Mouse (Mus musculus) C2C12 (cell line): ENCODE results near the gene Gpr27. TPM values are rescaled to one million over a fixed set of nuclear protein-coding genes. Genes with fewer than 3 reads are reported as not detected.

Experiments
- H3K27me3 ChIP-seq: one replicate; pipeline ENCODE4 v1.6.1; 2011; ENCODE audit not compliant: control insufficient read depth, insufficient read depth, insufficient read length
- H3K36me3 ChIP-seq: one replicate; pipeline ENCODE4 v1.6.1; 2011; ENCODE audit not compliant: control insufficient read depth, insufficient read depth
- H3K4me3 ChIP-seq: one replicate; pipeline ENCODE4 v1.5.1; 2011; ENCODE audit warnings: mild to moderate bottlenecking, control low read depth; ENCODE audit not compliant: poor library complexity, insufficient read depth, severe bottlenecking
- H3K79me2 ChIP-seq: one replicate; pipeline ENCODE4 v1.6.1; 2011; ENCODE audit not compliant: control insufficient read depth, insufficient read depth
- H3K79me3 ChIP-seq: one replicate; pipeline ENCODE4 v1.6.1; 2011; ENCODE audit warnings: low read depth, control low read depth
- H3ac ChIP-seq: one replicate; pipeline ENCODE3; 2011; ENCODE audit warnings: low read depth; ENCODE audit not compliant: control insufficient read depth, insufficient read length
- CEBPB ChIP-seq: IDR thresholded peaks from one replicate; pipeline ENCODE4 v1.6.1; 2011; ENCODE audit warnings: low read depth, mild to moderate bottlenecking, control low read depth, moderate library complexity
- CTCF ChIP-seq: IDR thresholded peaks from one replicate; pipeline ENCODE4 v1.5.1; 2011; ENCODE audit not compliant: control insufficient read depth, insufficient read depth, insufficient read length
- FOSL1 ChIP-seq: IDR thresholded peaks from one replicate; pipeline ENCODE4 v1.8.0; 2011; ENCODE audit warnings: mild to moderate bottlenecking, low read length; ENCODE audit not compliant: poor library complexity, insufficient read depth, severe bottlenecking
- MAX ChIP-seq: IDR thresholded peaks from one replicate; pipeline ENCODE4 v1.6.1; 2011; ENCODE audit warnings: mild to moderate bottlenecking, control low read depth
- MYOD1 ChIP-seq: IDR thresholded peaks from one replicate; pipeline ENCODE4 v1.6.1; 2011; ENCODE audit warnings: low read depth; ENCODE audit not compliant: control insufficient read depth, insufficient read length
- MYOG ChIP-seq: IDR thresholded peaks from one replicate; pipeline ENCODE4 v1.6.1; 2011; ENCODE audit not compliant: control insufficient read depth, insufficient read length; ENCODE audit errors: extremely low read depth
- USF1 ChIP-seq: IDR thresholded peaks from one replicate; pipeline ENCODE4 v1.6.1; 2011; ENCODE audit warnings: low read depth, mild to moderate bottlenecking, control low read depth, moderate library complexity
- polyA plus RNA-seq: library from polyadenylated mRNA; unstranded; fragments of >200 nt; fragmentation: generic; extraction: Trizol; gene quantifications from one replicate; pipeline ENCODE4 v1.2.1, GENCODE M21; 2012; ENCODE audit warnings: missing spikeins

Gpr27 gene
- polyA plus RNA-seq, 1 experiment: not detected

GRCm38 (mm10) chr6:99715191-99715590 is 22.7 kb downstream of the Gpr27 start:
- TF ChIP-seq FOSL1 (no peak), MYOG (no peak), MAX (no peak), USF1 (no peak), CTCF (no peak), MYOD1 (no peak), CEBPB (no peak)
- Histone ChIP-seq H3ac (no peak overlapping the region), H3K27me3 (peaks cover 27% of the 10 kb centered on the region), H3K4me3 (no peak overlapping the region), H3K79me2 (no peaks in the 10 kb centered on the region), H3K79me3 (no peaks in the 10 kb centered on the region), H3K36me3 (no peaks in the 10 kb centered on the region)

- Histone ChIP-seq H3K79me2 (no peaks in the 10 kb centered on the region), H3K27me3 (peaks cover 27% of the 10 kb centered on the region), H3ac (no peak overlapping the region), H3K79me3 (no peaks in the 10 kb centered on the region), H3K4me3 (no peak overlapping the region), H3K36me3 (no peaks in the 10 kb centered on the region)
- TF ChIP-seq CTCF (no peak), MYOD1 (no peak), MAX (no peak), USF1 (no peak), CEBPB (no peak), FOSL1 (no peak), MYOG (no peak)
Observed at GRCm38 (mm10) chr6:99715913-99716312, 23.4 kb downstream of the Gpr27 start.

- H3K36me3 ChIP-seq: no peaks in the 10 kb centered on the region
- no peak overlapping the region for H3ac ChIP-seq
- H3K79me3 ChIP-seq: no peaks in the 10 kb centered on the region
- H3K27me3 ChIP-seq: peaks cover 3% of the 10 kb centered on the region
- no peak overlapping the region for H3K4me3 ChIP-seq
- no peaks in the 10 kb centered on the region for H3K79me2 ChIP-seq
- TF ChIP-seq CEBPB (no peak), FOSL1 (no peak), USF1 (no peak), MYOD1 (no peak), MAX (no peak), CTCF (no peak), MYOG (no peak)
Observed at GRCm38 (mm10) chr6:99721032-99721431, 28.6 kb downstream of the Gpr27 start.

GRCm38 (mm10) chr6:99722390-99722789 is 29.9 kb downstream of the Gpr27 start:
- H3K79me3 ChIP-seq: no peaks in the 10 kb centered on the region
- H3K79me2 ChIP-seq: no peaks in the 10 kb centered on the region
- no peak overlapping the region for H3K4me3 ChIP-seq
- H3K36me3 ChIP-seq: no peaks in the 10 kb centered on the region
- TF ChIP-seq CEBPB (no peak), MYOG (no peak), USF1 (no peak), MYOD1 (no peak), MAX (no peak), CTCF (no peak), FOSL1 (no peak)
- H3K27me3 ChIP-seq: peaks cover 13% of the 10 kb centered on the region
- no peak overlapping the region for H3ac ChIP-seq

- no peaks in the 10 kb centered on the region for H3K36me3 ChIP-seq
- TF ChIP-seq FOSL1 (no peak), MYOG (no peak), CEBPB (no peak), USF1 (no peak), CTCF (no peak), MAX (no peak), MYOD1 (no peak)
- no peak within 1 kb of the TSS for H3K4me3 ChIP-seq
- peaks cover 17% of the 10 kb centered on the region for H3K27me3 ChIP-seq
- H3K79me2 ChIP-seq: no peaks in the 10 kb centered on the region
- H3ac ChIP-seq: no peak within 1 kb of the TSS
- no peaks in the 10 kb centered on the region for H3K79me3 ChIP-seq
Observed at GRCm38 (mm10) chr6:99725971-99726561, 33.6 kb downstream of the Gpr27 start, which contains the start of gene Prok2. Gene Prok2, minus strand, starts transcription at chr6:99726392.

GRCm38 (mm10) chr6:99726576-99727303 is 34.3 kb downstream of the Gpr27 start:
- H3K79me2 ChIP-seq: no peaks in the 10 kb centered on the region
- no peak overlapping the region for H3ac ChIP-seq
- peaks cover 22% of the 10 kb centered on the region for H3K27me3 ChIP-seq
- no peak overlapping the region for H3K4me3 ChIP-seq
- no peaks in the 10 kb centered on the region for H3K36me3 ChIP-seq
- H3K79me3 ChIP-seq: no peaks in the 10 kb centered on the region
- TF ChIP-seq USF1: no peak
- no peak for TF ChIP-seq MYOG
- no peak for TF ChIP-seq MAX
- TF ChIP-seq MYOD1: no peak
- TF ChIP-seq CEBPB: no peak
- no peak for TF ChIP-seq FOSL1
- TF ChIP-seq CTCF: no peak
